Mouse (Mus musculus) gastrocnemius, adult 8-10 months (tissue): ENCODE data around the gene Agbl4. TPM values are rescaled to one million over a fixed set of nuclear protein-coding genes. Genes with fewer than 3 reads are reported as not detected.

Experiments used
- DNase-seq, 2 experiments: peaks; one replicate each; pipeline ENCODE4 v3.0.0; 2022; ENCODE audit warnings: low spot score in 2 of 2
- total RNA-seq, 4 experiments: library from RNA; stranded (reverse); gene quantifications; 2 replicates each; pipeline ENCODE4 v1.2.4; 2022

The Agbl4 gene
- total RNA-seq, 4 experiments from 2014 or later = not detected

GRCm38 (mm10) chr4:111577087-111577773 lies 1179.8 kb downstream of the Agbl4 start:
- no peak for DNase-seq

DNA sequence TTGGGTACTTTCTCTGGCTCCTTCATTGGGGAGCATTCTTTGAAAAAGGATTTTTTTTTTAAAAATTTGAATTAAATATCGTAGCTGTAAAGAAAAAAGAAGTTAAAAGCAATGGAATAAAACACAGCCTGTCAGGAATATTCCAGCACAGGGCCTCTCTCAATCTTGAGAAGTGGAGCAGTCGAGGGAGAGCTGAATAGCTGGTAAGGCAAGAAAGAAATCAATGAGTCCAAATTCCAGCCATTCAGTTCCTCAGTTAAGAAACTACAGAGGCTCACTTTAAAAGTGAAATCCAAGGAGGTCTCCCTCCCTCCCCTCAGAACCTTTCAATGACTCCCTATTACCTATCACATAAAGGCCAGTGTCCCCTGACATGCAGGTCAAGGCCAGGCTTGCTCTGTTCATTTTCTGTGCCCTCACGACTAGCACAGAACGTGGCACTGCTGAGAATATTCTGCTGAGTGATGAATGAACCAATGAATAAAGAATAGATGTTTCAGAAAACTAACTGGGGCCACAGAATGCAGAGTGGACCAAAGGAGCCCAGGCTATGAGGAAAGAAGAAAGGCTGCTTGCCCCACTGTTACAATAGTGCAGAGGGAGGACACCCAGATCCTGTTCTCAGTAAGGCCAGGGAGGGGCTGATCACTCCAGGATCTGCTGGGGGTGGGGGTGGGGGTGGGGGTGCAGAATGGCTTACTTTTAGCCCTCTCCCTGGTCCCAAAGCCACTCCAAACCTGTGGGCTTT lies 1181.8 kb downstream of the Agbl4 start:
- no peak for DNase-seq

DNA sequence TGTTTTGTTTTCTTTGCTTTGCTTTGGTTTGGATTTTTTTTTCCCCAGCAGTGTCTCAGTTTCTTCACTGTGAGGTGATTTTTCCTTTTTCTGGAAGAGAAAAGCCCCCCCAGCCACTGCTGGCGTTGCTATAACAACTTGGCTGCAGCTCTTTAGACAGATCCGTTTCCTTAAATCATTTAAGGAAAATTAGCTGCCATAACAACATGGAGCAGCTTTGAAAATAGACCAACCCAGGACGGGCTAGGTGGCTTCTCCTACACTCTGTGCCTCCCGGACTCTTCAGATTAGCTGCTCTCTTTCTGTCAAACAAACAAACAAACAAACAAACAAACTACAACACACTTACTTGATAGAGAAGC lies 1182.4 kb downstream of the Agbl4 start:
- no peak for DNase-seq

DNA sequence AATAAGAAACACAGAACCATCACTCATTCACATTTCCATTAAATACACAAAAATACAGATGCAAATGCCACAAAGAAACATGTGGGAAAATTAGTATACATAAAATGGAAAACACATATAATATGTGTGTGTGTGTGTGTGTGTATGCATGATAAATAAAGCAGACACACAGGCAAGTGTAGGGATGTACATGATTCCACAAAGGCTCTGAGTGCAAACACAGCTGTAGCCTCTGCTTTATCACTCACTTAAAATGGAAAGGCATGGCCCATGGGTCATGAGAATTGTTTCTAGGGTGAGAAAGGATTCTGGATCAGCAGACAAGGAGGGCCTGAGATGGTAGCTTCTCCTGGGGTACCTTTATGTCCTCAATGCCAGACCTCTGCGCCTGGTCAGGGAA lies 1182.8 kb downstream of the Agbl4 start:
- no peak for DNase-seq

GRCm38 (mm10) chr4:111583562-111584237 lies 1186.2 kb downstream of the Agbl4 start:
- no peak for DNase-seq

DNA sequence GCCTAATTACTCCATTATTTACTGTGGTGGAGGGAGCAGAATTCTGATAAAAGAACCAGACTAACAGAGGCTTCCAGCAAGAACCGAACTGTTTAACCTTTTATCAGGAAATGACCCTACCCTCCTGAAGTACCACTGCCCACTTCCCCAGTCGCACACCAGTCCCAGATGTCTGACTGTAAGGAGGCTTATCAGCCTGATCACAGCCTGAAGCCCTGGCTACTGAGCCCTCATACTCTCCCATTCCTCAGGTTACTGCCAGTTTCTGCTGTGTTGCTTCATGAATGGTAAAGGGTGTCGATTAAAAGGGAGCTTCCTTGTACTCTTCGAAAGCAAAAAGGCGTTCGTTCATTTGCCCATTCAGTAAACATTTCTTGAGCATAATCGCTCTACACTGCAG lies 1186.8 kb downstream of the Agbl4 start:
- no peak for DNase-seq

DNA sequence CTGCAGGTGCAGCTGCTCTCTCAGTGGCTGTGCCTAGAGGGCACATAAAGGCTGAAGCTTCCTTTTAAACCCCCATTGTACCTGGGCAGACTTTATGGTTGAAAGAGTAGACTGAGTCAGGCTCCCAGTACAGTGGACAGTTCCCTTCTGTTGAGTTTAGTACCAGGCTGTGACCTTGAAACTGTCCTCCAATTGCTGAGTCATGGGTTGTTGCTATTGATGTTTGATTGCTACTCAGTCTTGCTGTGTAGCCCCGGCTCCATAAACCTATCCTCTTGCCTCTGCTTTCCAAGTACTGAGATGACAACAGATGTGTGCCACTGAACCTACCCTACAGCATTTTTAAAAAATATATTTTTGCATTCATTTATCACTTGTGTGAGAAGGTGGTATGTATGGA lies 1190.8 kb downstream of the Agbl4 start:
- no peak for DNase-seq

DNA sequence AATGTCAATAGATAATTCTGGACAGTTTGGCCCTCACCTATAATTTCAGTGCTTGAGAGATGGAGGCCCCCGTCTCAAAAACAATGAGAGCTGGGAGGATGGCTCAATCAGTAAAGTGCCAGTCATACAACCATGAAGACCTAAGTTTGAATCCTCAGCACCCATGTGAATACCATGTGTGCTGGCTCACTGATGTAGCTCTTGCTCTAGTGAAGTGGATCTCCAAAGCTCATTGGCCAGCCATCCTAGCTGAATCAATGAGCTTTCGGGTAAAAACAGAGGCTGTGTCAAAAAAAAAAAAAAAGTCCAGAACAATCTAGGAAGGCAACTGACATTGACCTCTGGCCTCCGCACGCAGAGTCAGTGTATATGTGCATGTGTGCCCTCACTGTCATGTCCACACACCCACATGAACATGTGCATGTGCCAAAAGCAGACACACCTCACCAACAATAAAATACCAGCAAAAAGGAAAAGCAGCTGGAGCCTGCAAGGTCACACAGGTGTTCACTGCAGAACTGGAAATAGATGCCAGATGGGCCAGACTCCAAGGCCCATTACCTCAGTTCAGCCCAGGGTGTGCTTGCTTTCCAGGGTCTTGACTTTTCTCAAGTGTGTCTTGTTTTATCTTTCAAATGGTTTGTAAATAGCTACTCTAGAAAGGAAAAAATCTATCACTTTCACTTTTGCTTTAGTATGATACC lies 1192.2 kb downstream of the Agbl4 start:
- DNase-seq = no peak

DNA sequence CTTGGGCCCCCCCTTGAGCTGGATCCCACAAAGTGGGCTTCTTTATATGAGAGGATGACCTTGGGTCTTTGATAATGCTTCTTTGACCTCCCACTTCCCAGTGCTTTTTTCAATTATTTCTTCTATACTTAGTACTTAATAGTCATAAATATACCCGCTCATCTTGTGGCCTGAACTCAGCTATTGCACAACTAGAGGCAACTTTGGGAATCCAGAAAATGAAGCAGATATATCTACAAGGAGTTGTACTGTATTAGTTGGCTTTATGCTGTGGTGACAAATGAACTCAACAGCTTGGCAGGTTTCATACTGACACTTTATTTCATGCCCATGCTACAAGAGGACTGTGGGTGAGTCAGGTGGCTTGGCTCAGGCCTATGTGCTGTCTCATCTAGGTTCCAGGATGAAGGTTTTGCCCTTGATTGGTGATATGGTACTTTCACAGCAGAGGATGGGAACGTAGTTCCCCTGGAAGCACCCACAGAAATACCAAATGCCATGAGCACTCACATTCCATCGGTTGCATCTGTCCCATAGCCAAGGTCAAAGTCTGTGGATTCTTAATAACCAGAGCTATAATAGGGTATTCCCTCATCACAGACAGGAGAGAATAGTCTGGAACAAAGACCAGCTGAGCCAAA lies 1197.3 kb downstream of the Agbl4 start:
- no peak for DNase-seq

GRCm38 (mm10) chr4:111597249-111597661 lies 1199.8 kb downstream of the Agbl4 start:
- DNase-seq = no peak

DNA sequence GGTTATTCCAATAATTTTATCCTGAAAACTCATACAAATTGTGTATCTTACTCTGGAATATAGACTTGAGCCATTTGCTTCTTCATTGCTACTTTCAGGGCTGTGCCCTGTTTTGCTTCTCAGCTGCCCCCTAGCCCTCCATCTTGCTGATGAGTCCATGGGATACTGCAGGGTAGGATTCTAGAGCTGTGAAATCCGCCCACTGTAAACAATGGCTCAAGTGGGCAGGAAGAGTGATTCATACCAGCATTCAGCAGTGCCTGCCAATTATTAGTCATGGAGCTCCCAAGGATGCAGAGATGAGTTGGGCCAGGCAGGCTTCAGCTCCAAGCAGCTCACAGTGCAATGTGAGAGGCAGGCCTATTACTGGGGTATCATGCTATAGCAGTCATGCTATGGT lies 1200.5 kb downstream of the Agbl4 start:
- DNase-seq = no peak

DNA sequence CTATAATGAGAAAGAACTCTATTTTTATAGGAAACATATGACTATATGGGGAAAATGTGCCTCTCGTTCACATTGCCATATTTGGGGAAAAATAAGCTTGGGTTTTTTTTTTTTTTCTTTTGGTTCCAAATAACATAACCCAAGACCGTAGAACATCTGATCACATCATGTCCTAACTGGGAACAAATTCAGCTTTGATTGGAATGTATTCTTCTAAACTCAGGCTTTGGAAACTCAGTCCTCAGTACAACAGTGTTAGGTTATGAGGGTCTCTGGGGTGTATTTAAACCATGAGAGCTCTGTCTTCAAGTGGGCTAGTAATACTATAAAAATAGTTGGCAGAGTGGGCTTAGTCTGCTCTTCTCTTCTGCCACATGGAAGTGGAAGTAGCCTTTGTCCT lies 1205.7 kb downstream of the Agbl4 start:
- DNase-seq = no peak

DNA sequence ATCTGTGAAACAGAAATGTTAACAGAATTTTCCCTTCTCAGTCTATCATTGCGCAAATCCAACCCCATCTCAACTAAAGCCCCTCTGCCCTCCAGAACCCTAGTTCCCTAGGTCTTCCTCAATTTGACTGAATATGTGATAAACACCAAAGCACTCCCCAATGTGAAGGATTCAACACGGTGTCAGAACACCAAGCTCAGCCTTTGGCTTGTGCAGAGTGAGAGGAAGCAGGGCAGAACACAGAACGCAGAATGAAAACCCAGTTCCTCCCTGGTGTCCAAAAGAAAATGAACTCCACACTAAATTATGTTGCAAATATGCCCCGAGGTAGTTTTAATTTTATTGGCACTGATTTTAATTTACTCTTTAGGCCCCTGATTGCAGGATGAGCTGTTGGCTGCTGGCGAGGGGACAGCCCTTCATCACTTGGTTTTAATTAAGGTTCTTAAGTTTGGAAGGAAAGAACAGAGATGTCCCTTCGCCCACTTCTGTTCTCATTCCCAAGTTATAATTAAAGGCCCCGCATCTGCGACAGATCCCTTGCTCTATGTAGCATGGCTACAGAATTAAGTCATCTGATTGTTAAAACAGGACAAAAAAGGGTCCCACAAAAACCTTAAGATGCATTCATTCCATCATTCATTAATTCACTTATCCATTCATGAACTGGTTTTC lies 1210.5 kb downstream of the Agbl4 start:
- DNase-seq = no peak

DNA sequence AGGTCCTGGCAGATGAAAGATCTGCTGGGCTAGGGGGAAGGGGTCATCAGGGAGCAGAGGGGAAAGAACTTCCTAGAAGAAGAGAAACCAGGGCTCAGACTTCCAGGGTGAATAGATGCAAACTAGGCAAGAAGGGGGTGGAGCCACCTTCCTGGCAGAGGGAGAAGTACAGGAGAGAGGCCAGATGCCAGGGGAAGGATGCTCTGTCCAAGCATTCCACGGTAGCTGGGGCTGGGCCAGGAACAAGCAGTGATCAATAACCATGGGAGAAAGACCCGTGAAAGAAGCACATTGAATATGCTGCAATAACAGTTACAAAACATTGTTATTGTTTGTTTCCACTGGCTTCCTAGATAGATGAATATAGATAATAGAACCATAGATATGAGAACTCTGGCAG lies 1224.4 kb downstream of the Agbl4 start:
- DNase-seq = no peak

GRCm38 (mm10) chr4:111624914-111625313 lies 1227.5 kb downstream of the Agbl4 start:
- DNase-seq = no peak

DNA sequence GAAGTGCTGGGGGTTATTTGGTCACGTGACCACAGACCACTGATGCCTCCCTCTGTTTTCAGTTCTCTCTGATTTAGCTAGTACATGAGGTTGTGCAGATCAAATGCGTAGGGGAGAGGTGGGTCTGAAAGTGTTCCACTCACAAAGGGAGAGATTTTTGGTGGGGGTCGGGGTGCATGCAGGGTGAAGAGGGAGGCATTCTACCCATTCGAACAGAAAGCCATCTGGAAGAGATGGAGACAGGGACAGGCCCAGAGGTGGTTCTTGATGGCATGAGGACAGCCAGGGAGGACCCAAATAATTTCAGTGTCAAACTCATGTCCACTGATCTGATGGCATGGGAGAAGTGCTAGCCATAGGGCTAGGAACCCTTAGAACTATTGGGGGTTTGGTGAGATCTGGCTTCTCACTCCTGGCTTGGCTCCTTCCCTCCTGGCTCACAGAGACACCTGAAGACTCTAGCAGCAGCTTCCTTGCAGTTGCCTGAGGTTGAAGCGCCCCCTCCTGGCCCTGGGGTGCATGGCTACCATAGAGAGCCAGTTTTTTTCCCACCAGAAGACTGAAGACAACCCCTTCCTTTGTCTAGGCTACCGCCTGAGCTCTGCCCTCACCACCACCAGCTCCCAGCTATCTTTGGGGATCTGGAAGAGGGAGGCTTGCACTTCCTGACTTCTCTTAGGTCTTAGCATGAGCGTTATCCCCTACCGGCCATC lies 1228.8 kb downstream of the Agbl4 start:
- peak; percentile 4 to 12 for DNase-seq

GRCm38 (mm10) chr4:111632615-111633014 lies 1235.2 kb downstream of the Agbl4 start:
- DNase-seq = no peak

GRCm38 (mm10) chr4:111635538-111636124 lies 1238.2 kb downstream of the Agbl4 start:
- DNase-seq = no peak

- no peak for DNase-seq
These were observed 1241.7 kb downstream of the Agbl4 start for GRCm38 (mm10) chr4:111638948-111639708.
